Mouse (Mus musculus): ENCODE measurements around the gene Ndufaf2. TPM values are rescaled to one million over a fixed set of nuclear protein-coding genes. Genes with fewer than 3 reads are reported as not detected.

Gene Ndufaf2
- polyA plus RNA-seq, 1 experiment, result 0.84 TPM

GRCm38 (mm10) chr13:108056896-108057295 lies 101.5 kb downstream of the Ndufaf2 start:
- WGBS, result 72% methylated on average over 3 of the region's 3 CpGs
- H3K36me3 ChIP-seq (ENCODE audit: control insufficient read depth, insufficient read depth, low read length), result no peaks in the 10 kb centered on the region
- TF ChIP-seq POLR2A (IDR thresholded peaks at IDR 0.05; ENCODE audit: low read depth, low read length), result no peak
- TF ChIP-seq CTCF (IDR thresholded peaks at IDR 0.05; ENCODE audit: extremely low read depth, insufficient read length, insufficient replicate concordance, low read depth, low read length), result no peak
- H3K4me1 ChIP-seq (ENCODE audit: control insufficient read depth, insufficient read depth, insufficient read length, low read length), result no peaks in the 10 kb centered on the region
- no peaks in the 10 kb centered on the region for H3K27me3 ChIP-seq (ENCODE audit: control insufficient read depth, insufficient read depth, low read length)
- H3K4me3 ChIP-seq (ENCODE audit: low read depth, low read length), result no peak overlapping the region
- no peak overlapping the region for H3K27ac ChIP-seq (ENCODE audit: insufficient read depth, low read depth, low read length)

GRCm38 (mm10) chr13:108047364-108047763 lies 111.1 kb downstream of the Ndufaf2 start:
- H3K27ac ChIP-seq (ENCODE audit: insufficient read depth, low read depth, low read length), result no peak overlapping the region
- peaks cover 4% of the 10 kb centered on the region for H3K4me1 ChIP-seq (ENCODE audit: control insufficient read depth, insufficient read depth, insufficient read length, low read length)
- 67% methylated on average over 6 of the region's 6 CpGs for WGBS
- no peaks in the 10 kb centered on the region for H3K27me3 ChIP-seq (ENCODE audit: control insufficient read depth, insufficient read depth, low read length)
- H3K4me3 ChIP-seq (ENCODE audit: low read depth, low read length), result no peak overlapping the region
- peaks cover 19% of the 10 kb centered on the region for H3K36me3 ChIP-seq (ENCODE audit: control insufficient read depth, insufficient read depth, low read length)
- TF ChIP-seq CTCF (IDR thresholded peaks at IDR 0.05; ENCODE audit: extremely low read depth, insufficient read length, insufficient replicate concordance, low read depth, low read length), result no peak
- TF ChIP-seq POLR2A (IDR thresholded peaks at IDR 0.05; ENCODE audit: low read depth, low read length), result no peak

GRCm38 (mm10) chr13:108046891-108047290 lies 111.5 kb downstream of the Ndufaf2 start:
- Histone ChIP-seq H3K36me3 (ENCODE audit: control insufficient read depth, insufficient read depth, low read length) (peaks cover 19% of the 10 kb centered on the region), H3K4me1 (ENCODE audit: control insufficient read depth, insufficient read depth, insufficient read length, low read length) (peaks cover 4% of the 10 kb centered on the region), H3K27me3 (ENCODE audit: control insufficient read depth, insufficient read depth, low read length) (no peaks in the 10 kb centered on the region), H3K4me3 (ENCODE audit: low read depth, low read length) (no peak overlapping the region), H3K27ac (ENCODE audit: insufficient read depth, low read depth, low read length) (no peak overlapping the region)
- TF ChIP-seq POLR2A (IDR thresholded peaks at IDR 0.05; ENCODE audit: low read depth, low read length) (no peak), CTCF (IDR thresholded peaks at IDR 0.05; ENCODE audit: extremely low read depth, insufficient read length, insufficient replicate concordance, low read depth, low read length) (no peak)
- WGBS, result 44% methylated on average over 6 of the region's 6 CpGs

- H3K36me3 ChIP-seq (ENCODE audit: control insufficient read depth, insufficient read depth, low read length), result peaks cover 16% of the 10 kb centered on the region
- WGBS, result 42% methylated on average over 3 of the region's 3 CpGs
- H3K27me3 ChIP-seq (ENCODE audit: control insufficient read depth, insufficient read depth, low read length), result no peaks in the 10 kb centered on the region
- H3K4me1 ChIP-seq (ENCODE audit: control insufficient read depth, insufficient read depth, insufficient read length, low read length), result peaks cover 4% of the 10 kb centered on the region
- TF ChIP-seq POLR2A (IDR thresholded peaks at IDR 0.05; ENCODE audit: low read depth, low read length), result no peak
- TF ChIP-seq CTCF (IDR thresholded peaks at IDR 0.05; ENCODE audit: extremely low read depth, insufficient read length, insufficient replicate concordance, low read depth, low read length), result no peak
- H3K4me3 ChIP-seq (ENCODE audit: low read depth, low read length), result no peak overlapping the region
- peak overlapping the region; percentile 78 for H3K27ac ChIP-seq (ENCODE audit: insufficient read depth, low read depth, low read length)
Measured at GRCm38 (mm10) chr13:108046071-108046470, 112.4 kb downstream of the Ndufaf2 start.

GRCm38 (mm10) chr13:108045646-108046045 lies 112.8 kb downstream of the Ndufaf2 start:
- H3K4me1 ChIP-seq (ENCODE audit: control insufficient read depth, insufficient read depth, insufficient read length, low read length), result peaks cover 4% of the 10 kb centered on the region
- H3K27me3 ChIP-seq (ENCODE audit: control insufficient read depth, insufficient read depth, low read length), result no peaks in the 10 kb centered on the region
- H3K36me3 ChIP-seq (ENCODE audit: control insufficient read depth, insufficient read depth, low read length), result peaks cover 16% of the 10 kb centered on the region
- TF ChIP-seq CTCF (IDR thresholded peaks at IDR 0.05; ENCODE audit: extremely low read depth, insufficient read length, insufficient replicate concordance, low read depth, low read length), result no peak
- no peak for TF ChIP-seq POLR2A (IDR thresholded peaks at IDR 0.05; ENCODE audit: low read depth, low read length)
- 58% methylated on average over 3 of the region's 3 CpGs for WGBS
- no peak overlapping the region for H3K4me3 ChIP-seq (ENCODE audit: low read depth, low read length)
- H3K27ac ChIP-seq (ENCODE audit: insufficient read depth, low read depth, low read length), result peak overlapping the region; percentile 78

- H3K36me3 ChIP-seq (ENCODE audit: control insufficient read depth, insufficient read depth, low read length), result peaks cover 16% of the 10 kb centered on the region
- under 1% methylated on average over 70 of the region's 71 CpGs for WGBS
- peak; percentile 91 for TF ChIP-seq POLR2A (IDR thresholded peaks at IDR 0.05; ENCODE audit: low read depth, low read length)
- TF ChIP-seq CTCF (IDR thresholded peaks at IDR 0.05; ENCODE audit: extremely low read depth, insufficient read length, insufficient replicate concordance, low read depth, low read length), result no peak
- peak within 1 kb of the TSS; percentile 98 for H3K4me3 ChIP-seq (ENCODE audit: low read depth, low read length)
- peaks cover 4% of the 10 kb centered on the region for H3K4me1 ChIP-seq (ENCODE audit: control insufficient read depth, insufficient read depth, insufficient read length, low read length)
- no peaks in the 10 kb centered on the region for H3K27me3 ChIP-seq (ENCODE audit: control insufficient read depth, insufficient read depth, low read length)
- peak within 1 kb of the TSS; percentile 88 for H3K27ac ChIP-seq (ENCODE audit: insufficient read depth, low read depth, low read length)
Measured at GRCm38 (mm10) chr13:108044222-108044941, 114.0 kb downstream of the Ndufaf2 start, which contains the start of gene Smim15. Smim15 (plus strand) TSS chr13:108044446.

- peaks cover 13% of the 10 kb centered on the region for H3K36me3 ChIP-seq (ENCODE audit: control insufficient read depth, insufficient read depth, low read length)
- H3K4me3 ChIP-seq (ENCODE audit: low read depth, low read length), result peak overlapping the region; percentile 98
- peak overlapping the region; percentile 44; the same call in 1 of the 2 replicates for H3K27ac ChIP-seq (ENCODE audit: insufficient read depth, low read depth, low read length)
- 0 out of 2 replicates have a peak, but pooled peaks have one; percentile 14 for TF ChIP-seq CTCF (IDR thresholded peaks at IDR 0.05; ENCODE audit: extremely low read depth, insufficient read length, insufficient replicate concordance, low read depth, low read length)
- no peak for TF ChIP-seq POLR2A (IDR thresholded peaks at IDR 0.05; ENCODE audit: low read depth, low read length)
- H3K27me3 ChIP-seq (ENCODE audit: control insufficient read depth, insufficient read depth, low read length), result no peaks in the 10 kb centered on the region
- 2% methylated on average over 23 of the region's 23 CpGs for WGBS
- peaks cover 4% of the 10 kb centered on the region for H3K4me1 ChIP-seq (ENCODE audit: control insufficient read depth, insufficient read depth, insufficient read length, low read length)
Measured at GRCm38 (mm10) chr13:108043431-108044221, 114.8 kb downstream of the Ndufaf2 start.

Measured in small intestine, adult 2 months (tissue).